Mouse (Mus musculus): ENCODE results near the gene Cnnm1. TPM values are rescaled to one million over a fixed set of nuclear protein-coding genes. Genes with fewer than 3 reads are reported as not detected.
A peak's percentile ranks its signal among the peaks of the same experiment; 100 is the strongest.

The Cnnm1 gene
- total and polyA plus RNA-seq, 3 experiments = not detected

GRCm38 (mm10) chr19:43515668-43516396, 75.6 kb downstream of the Cnnm1 start:
- H3K27ac ChIP-seq (ENCODE audit: insufficient read depth, low read depth) = no peak overlapping the region
- no peak overlapping the region for H3K9ac ChIP-seq (ENCODE audit: insufficient read depth, low read depth)
- H3K9me3 ChIP-seq (replicated peaks; ENCODE audit: low read length) = no peaks in the 10 kb centered on the region
- dilution Hi-C loops (cut with MboI; ENCODE audit: extremely low pct_ligation_motif_present, extremely low pct_unique_long_range_greater_than_20kb, low sequenced_read_pairs) = no loop called here
- no peak overlapping the region for H3K4me3 ChIP-seq (replicated peaks in 1 of 3; ENCODE audit: low read depth in 2 of 3, low read length in 2 of 3, poor library complexity in 1 of 3)
- no peak overlapping the region for H3K4me2 ChIP-seq (ENCODE audit: insufficient read depth, low read depth, poor library complexity, severe bottlenecking)
- no peaks in the 10 kb centered on the region for H3K27me3 ChIP-seq (replicated peaks)
- peaks cover 96% of the 10 kb centered on the region for H3K79me2 ChIP-seq (replicated peaks; ENCODE audit: control insufficient read depth, extremely low read depth, insufficient read depth, poor library complexity, severe bottlenecking)
- in situ Hi-C loops (cut with MboI; ENCODE audit: low pct_ligation_motif_present, low pct_unique_long_range_greater_than_20kb, low sequenced_read_pairs) = loop anchor here (25.0 kb wide), 1 partner anchor 246 kb away; the partner anchor contains the start of genes Cox15 and Cutc
- H3K36me3 ChIP-seq (replicated peaks in 1 of 2; ENCODE audit: control insufficient read depth in 1 of 2, insufficient read depth in 1 of 2, low read length in 1 of 2) = peaks cover 56 to 87% of the 10 kb centered on the region in 2 experiments
- no peak for DNase-seq (ENCODE audit: extremely low read depth)
- peaks cover 20 to 63% of the 10 kb centered on the region in 2 experiments for H3K4me1 ChIP-seq (ENCODE audit: control insufficient read depth in 1 of 2, insufficient read depth in 2 of 2)
- 0 out of 2 replicates have a peak, but pooled peaks have one; percentile 8 for TF ChIP-seq POLR2A (IDR thresholded peaks at IDR 0.05; ENCODE audit: low read depth, low read length)
- no peak for TF ChIP-seq POLR2AphosphoS2 (IDR thresholded peaks at IDR 0.05; ENCODE audit: low read depth, low read length)
- no peak for TF ChIP-seq EP300 (IDR thresholded peaks at IDR 0.05; ENCODE audit: low read length)

GRCm38 (mm10) chr19:43516397-43517035, 76.3 kb downstream of the Cnnm1 start:
- Histone ChIP-seq H3K4me2 (ENCODE audit: insufficient read depth, low read depth, poor library complexity, severe bottlenecking) (no peak overlapping the region), H3K4me3 (replicated peaks in 1 of 3; ENCODE audit: low read depth in 2 of 3, low read length in 2 of 3, poor library complexity in 1 of 3) (no peak overlapping the region), H3K79me2 (replicated peaks; ENCODE audit: control insufficient read depth, extremely low read depth, insufficient read depth, poor library complexity, severe bottlenecking) (peaks cover 96% of the 10 kb centered on the region), H3K9ac (ENCODE audit: insufficient read depth, low read depth) (no peak overlapping the region), H3K27ac (ENCODE audit: insufficient read depth, low read depth) (no peak overlapping the region), H3K4me1 (ENCODE audit: control insufficient read depth in 1 of 2, insufficient read depth in 2 of 2) (peaks cover 20 to 63% of the 10 kb centered on the region in 2 experiments), H3K9me3 (replicated peaks; ENCODE audit: low read length) (no peaks in the 10 kb centered on the region), H3K27me3 (replicated peaks) (no peaks in the 10 kb centered on the region), H3K36me3 (replicated peaks in 1 of 2; ENCODE audit: control insufficient read depth in 1 of 2, insufficient read depth in 1 of 2, low read length in 1 of 2) (peaks cover 49 to 84% of the 10 kb centered on the region in 2 experiments)
- no peak for TF ChIP-seq CTCF (conservative IDR thresholded peaks at IDR 0.05 in 1 of 2, IDR thresholded peaks at IDR 0.05 in 1 of 2; ENCODE audit: low read depth in 2 of 2, low read length in 2 of 2)
- no peak for TF ChIP-seq JUND (conservative IDR thresholded peaks at IDR 0.05; ENCODE audit: low read depth, low read length)
- TF ChIP-seq SMC3 (IDR thresholded peaks at IDR 0.05; ENCODE audit: low read depth, low read length) = no peak
- TF ChIP-seq POLR2A (IDR thresholded peaks at IDR 0.05; ENCODE audit: low read depth, low read length) = no peak
- TF ChIP-seq E2F4 (IDR thresholded peaks at IDR 0.05; ENCODE audit: insufficient replicate concordance, low read depth, low read length) = no peak
- no peak for TF ChIP-seq MAX (IDR thresholded peaks at IDR 0.05; ENCODE audit: low read length)
- TF ChIP-seq PAX5 (IDR thresholded peaks at IDR 0.05; ENCODE audit: low read length) = no peak
- no peak for TF ChIP-seq NELFE (IDR thresholded peaks at IDR 0.05; ENCODE audit: low read depth, low read length)
- no peak for TF ChIP-seq MYC (IDR thresholded peaks at IDR 0.05; ENCODE audit: low read depth, low read length)
- no peak for TF ChIP-seq ZC3H11A (IDR thresholded peaks at IDR 0.05; ENCODE audit: low read depth, low read length)
- no peak for TF ChIP-seq RAD21 (IDR thresholded peaks at IDR 0.05; ENCODE audit: low read depth, low read length)
- no peak for TF ChIP-seq ZMIZ1 (IDR thresholded peaks at IDR 0.05; ENCODE audit: low read depth, low read length)
- no peak for DNase-seq (ENCODE audit: extremely low read depth)
- dilution Hi-C loops (cut with MboI; ENCODE audit: extremely low pct_ligation_motif_present, extremely low pct_unique_long_range_greater_than_20kb, low sequenced_read_pairs) = no loop called here
- in situ Hi-C loops (cut with MboI; ENCODE audit: low pct_ligation_motif_present, low pct_unique_long_range_greater_than_20kb, low sequenced_read_pairs) = loop anchor here (25.0 kb wide), 1 partner anchor 246 kb away; the partner anchor contains the start of genes Cox15 and Cutc

All from CH12.LX (cell line).